Mouse (Mus musculus) spleen, adult 2 months (tissue): ENCODE data around the gene Exoc2.

ENCODE experiments used
- CTCF ChIP-seq: fragments of 200-500 bp; IDR thresholded peaks from 2 replicates; pipeline ENCODE4 v1.5.1; 2011; ENCODE audit warnings: mild to moderate bottlenecking, inconsistent platforms; ENCODE audit not compliant: insufficient read depth, insufficient read length, insufficient replicate concordance; ENCODE audit errors: extremely low read depth
- POLR2A ChIP-seq: fragments of 200-500 bp; IDR thresholded peaks from 2 replicates; pipeline ENCODE4 v1.6.1; 2011; ENCODE audit warnings: low read depth, low read length, inconsistent platforms

DNA sequence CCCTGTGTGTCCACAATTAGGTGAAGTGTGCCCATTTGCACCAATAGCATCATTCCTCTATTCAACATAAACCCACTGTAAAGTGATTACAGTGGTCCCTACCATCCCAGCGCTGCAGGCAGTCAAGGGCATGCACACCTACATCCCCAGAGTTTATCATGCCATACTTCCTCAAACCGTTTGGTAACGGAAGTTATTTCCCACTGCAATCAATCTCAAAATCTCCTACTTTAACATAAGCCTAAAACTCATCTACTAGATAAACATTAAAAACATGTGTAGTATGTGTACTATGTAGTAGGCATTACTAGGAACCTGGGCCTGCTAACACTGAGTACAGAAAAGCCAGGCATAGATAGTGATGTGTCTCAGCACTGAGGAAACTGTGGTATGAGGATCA, 2.8 kb downstream of the Exoc2 start:
- TF ChIP-seq POLR2A (no peak), CTCF (no peak)
